Mouse (Mus musculus): ENCODE measurements around the gene Rasgrp4.

Gene Rasgrp4

GRCm38 (mm10) chr7:29148771-29149170 lies 14.1 kb downstream of the Rasgrp4 start:
- DNase-seq = no peak

GRCm38 (mm10) chr7:29151486-29151885 lies 16.8 kb downstream of the Rasgrp4 start:
- no peak for DNase-seq

DNA sequence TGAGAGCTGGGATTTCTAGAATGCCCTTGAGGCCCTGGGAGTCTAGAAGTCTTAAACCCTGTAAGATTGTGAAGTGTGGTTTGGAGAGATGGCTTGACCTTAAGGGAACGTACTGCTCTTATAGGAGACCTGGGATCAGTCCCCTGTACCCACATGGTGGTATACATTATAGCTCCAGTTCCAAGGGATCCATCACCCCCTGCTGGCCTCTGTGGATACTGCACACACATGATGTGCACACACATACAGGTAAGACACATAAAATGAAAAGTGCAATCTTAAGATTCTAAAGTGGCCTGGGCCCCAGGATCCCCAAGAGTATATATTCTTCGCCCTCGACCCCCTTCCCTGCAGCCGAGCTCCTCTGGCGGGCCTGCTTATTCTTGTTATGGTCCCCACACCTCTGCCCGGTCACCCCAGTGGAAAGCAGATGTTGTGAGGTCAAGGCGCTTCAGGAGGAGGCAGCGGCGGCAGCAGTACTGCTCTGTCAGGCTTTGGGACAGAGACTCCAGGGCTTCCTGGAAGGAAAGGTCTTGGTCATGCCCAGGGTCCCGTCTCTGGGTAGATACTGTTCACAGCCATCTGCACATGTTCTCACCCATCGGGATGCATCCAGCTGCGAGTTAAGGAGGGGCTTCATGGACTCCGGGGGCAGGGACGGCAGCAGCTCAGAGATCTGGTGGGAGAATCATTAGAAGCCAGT lies 19.5 kb downstream of the Rasgrp4 start:
- DNase-seq = no peak

GRCm38 (mm10) chr7:29155196-29155837 lies 20.7 kb downstream of the Rasgrp4 start:
- DNase-seq = peak; percentile 94 to 97

DNA sequence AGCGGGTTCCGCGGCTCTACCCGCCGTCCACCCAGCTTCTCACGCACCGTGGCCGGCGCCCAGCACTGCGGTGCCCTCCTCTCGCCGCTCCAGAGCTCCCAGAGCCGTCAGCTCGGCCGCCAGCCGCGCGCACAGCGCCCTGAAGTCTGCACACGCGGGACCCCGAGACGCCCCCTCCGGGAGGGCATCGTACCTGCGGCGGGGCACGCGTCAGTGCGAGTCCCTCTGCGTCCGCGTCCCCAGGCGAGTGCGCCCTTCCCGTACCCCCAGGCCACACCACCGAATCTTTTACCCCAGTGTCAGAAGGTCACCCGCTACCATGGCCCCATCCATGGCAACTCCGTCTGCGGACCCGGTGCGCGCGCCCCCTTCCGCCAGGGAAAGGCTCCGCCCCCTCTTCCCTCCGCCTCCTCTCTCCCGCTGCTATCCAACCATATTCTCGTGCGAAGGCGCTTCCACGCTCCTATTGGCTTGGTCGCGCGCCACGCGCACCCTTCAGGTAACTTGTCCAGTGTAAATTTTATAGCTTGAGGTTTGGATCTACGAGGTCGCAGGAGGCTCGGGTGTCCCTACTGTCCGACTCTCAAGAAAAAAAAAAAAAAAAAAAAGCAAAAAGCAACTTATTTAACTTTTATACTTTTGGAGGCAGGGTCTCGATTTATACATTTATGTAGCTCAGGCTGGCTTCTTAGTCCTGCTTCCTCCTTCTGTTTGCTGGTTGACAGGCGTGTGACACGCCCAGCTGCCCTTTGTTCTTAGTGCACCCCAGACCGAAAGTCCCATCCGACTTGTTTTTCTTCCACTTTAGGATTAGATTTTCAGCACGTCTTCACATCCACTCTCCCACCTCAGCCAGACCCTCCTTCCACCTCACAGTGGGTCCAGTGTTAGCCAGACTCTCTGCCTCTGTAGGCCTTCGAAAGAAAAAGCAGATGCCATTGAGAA lies 21.5 kb downstream of the Rasgrp4 start, which contains the start of gene Fam98c:
TSS of gene Fam98c (minus strand) at position 397 of the 945 bp plus-strand sequence.
- DNase-seq = peak; percentile 89 to 94

- no peak for DNase-seq
Observed at GRCm38 (mm10) chr7:29158264-29158663, 23.6 kb downstream of the Rasgrp4 start.

GRCm38 (mm10) chr7:29162294-29162693 lies 27.6 kb downstream of the Rasgrp4 start:
- DNase-seq = no peak

DNA sequence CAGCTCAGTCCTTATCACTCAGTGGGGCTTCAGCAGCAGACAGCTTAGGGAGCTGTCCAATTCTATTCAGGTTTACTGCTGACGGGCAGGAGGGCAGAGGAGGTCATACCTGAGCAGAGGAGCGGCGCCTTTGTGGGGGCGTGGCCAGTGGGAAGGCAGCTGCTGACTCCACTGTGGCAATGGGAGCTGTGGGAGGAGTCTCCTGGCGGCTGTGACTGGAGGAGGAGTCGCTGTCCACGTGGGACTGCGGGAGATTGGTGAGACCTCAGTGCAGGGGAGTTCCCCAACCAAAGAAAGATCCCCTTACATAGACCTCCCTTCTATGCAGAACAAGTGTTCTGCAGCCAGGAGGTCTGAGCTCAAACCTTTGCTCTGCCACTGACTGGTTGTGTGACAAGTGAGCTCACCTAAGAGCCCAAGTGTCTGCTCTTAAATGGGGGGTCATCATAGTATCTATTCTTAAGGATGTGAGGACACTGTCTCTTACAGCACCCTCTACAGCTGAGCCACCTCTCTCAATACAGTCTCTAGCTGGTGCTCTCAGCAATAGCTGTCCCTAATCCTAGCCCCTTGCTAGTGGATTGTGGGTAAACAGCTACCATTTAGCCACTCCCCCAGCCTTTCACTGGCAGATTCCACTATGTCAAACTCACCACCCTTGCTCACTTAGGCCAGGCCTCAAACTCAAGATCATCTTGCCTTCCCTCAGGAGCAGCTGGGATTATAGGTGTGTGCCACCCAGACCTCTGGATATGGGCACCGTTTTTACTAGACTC lies 28.3 kb downstream of the Rasgrp4 start:
- DNase-seq = no peak

- peak in 1 of 2 experiments; percentile 38 for DNase-seq
Observed at GRCm38 (mm10) chr7:29167656-29168055, 33.0 kb downstream of the Rasgrp4 start.

DNA sequence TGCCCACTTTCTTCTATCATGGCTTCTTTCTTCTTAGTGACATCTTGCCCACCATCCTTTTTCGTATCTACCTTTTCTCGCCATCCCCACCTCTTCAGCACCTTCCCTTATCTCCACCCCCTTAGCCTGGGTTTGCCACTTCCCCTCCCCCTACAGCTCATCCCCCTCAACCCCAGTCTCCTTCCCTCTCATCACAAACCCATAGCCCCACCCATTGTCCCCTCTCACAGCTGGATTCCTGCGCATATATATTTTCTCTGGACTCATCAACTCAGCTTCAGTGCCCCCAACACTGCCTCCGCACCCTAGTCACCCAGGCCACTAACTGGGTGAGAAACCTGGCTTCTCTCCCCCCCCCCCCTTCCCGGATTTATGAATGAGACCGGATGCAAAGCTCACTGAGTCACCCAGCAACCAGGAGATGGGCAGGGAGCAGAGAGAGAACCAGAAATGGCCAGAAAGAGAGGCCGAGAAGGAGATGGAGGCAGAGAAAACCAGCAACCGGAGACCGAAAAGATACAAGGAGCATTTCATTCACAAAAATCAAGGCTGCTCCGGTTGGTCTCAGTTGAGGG lies 33.6 kb downstream of the Rasgrp4 start:
- DNase-seq = no peak

GRCm38 (mm10) chr7:29168791-29169230 lies 34.2 kb downstream of the Rasgrp4 start:
- peak in 1 of 2 experiments; percentile 47 for DNase-seq

DNA sequence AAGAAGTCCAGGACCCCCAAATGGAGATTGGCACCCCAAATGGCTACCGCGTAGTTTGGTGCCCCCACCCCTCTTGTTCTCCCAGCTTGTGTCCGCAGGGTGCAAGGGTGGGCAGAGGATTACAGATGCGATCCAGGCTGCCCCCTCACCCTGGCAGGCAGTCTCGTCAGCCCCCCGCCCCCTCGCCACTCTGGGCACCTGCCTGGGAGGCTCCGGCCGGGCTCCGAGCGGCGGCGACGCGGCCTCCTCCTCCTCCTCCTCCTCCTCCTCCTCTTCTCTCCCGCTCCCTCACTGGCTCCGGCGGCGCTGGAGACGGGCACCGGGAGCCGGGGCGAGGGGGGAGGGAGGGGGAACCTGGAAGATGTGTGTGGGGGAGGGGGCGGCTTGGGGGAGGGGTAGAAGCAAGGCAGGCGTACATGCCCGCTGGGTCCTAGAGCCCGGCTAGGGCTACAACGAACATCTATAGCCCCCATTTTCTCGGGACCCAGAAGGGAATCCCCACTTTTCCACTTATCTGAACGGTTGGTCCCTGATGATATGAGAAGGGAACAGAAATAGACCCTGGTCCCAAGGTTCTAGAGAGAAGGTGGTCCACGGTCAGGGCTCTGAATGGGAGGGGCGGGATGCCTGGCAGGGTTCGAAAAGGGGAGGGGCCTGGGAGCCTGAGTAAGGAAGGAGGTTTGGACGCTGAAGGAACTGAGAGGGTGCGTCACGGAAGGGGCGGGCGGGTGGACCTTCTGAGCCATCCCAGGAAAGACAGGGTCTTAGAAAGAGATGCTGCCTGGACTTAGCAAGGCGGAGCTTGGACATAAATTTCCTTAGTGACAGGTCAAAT lies 34.8 kb downstream of the Rasgrp4 start:
- peak; percentile 86 to 92 for DNase-seq

GRCm38 (mm10) chr7:29170066-29170754 lies 35.6 kb downstream of the Rasgrp4 start, which contains the start of the genes Ggn and Spred3:
Ggn (plus strand) TSS chr7:29170210.
Spred3 (minus strand) TSS chr7:29170411.
- DNase-seq = peak; percentile 48 to 68

DNA sequence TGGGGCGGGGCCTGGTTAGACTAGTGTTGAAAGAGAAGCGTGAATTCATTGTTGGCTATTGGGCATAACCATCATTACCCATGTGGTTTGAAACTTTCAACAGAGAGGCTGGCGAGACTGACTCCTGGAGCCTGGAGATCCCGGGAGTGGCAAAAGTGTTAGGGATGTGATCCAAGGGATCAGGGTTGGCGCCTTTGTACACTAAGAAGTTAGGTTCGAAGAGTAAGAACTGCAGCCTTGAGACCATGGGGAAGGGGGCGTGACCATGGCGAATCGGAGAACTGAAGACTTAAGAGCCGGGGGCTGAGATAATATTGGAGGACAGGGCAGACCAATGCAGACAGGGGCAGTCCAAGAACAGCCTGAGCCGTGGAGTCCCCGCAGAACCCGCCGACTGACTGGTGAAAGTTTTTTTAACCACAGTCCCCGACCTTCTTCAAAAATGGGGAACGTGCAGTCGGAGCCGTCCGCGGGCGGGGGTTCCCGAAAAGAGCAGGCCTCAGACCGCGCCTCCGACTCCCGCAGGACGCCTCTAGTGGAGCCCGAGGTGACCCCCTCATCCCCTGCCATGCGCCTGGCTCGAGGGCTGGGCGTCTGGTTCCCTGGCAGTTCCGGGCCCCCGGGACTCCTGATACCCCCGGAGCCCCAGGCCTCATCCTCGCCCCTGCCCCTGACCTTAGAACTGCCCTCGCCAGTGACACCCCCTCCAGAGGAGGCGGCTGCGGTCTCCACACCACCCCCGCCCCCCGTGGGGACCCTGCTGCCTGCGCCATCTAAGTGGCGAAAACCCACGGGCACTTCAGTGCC lies 36.3 kb downstream of the Rasgrp4 start:
- DNase-seq = peak in 1 of 2 experiments; percentile 49

- DNase-seq = peak in 1 of 2 experiments; percentile 27
Observed at GRCm38 (mm10) chr7:29171562-29172097, 37.0 kb downstream of the Rasgrp4 start.

GRCm38 (mm10) chr7:29172390-29173016 lies 37.9 kb downstream of the Rasgrp4 start:
- DNase-seq = peak in 1 of 2 experiments; percentile 37

DNA sequence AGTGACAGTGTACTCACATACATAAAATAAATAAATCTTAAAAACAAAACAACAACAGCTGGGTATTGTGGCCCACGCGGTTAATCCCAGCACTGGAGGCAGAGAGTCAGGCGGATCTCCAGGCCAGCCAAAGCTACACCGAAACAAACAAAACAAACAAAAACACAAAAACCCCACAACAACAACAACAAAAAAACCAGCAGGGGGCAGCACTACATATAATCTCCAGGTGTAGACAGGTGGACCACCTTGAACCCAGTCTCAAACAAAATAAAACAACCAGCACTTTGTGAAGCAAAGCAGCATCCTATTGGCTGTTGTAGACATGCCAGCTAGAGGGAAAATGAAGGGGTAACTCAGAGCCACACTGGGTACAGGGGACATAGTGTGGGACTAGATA lies 43.5 kb downstream of the Rasgrp4 start:
- peak in 1 of 2 experiments; percentile 33 for DNase-seq

DNA sequence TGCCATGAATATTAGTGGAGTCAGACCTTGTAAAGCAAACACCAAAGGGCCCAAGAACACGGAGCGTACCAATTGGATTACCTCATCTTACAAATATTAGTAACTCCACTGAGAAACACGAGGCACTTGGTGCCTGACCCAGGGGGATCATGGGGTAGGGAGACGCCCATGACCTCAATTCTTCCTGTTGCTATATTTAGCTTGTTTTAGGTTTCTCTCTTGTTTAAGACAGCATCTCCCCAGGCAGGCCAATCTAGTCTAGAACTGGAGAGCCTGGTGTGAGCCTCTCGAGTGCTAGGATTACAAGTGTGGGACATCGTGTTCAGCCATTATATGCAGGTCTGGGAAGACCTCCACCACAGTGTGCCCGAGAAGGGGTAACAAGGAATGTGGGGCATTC lies 44.7 kb downstream of the Rasgrp4 start:
- no peak for DNase-seq
